Mouse (Mus musculus) left cerebral cortex, adult 8-10 months (tissue): ENCODE results near the gene Med29. TPM values are rescaled to one million over a fixed set of nuclear protein-coding genes. Genes with fewer than 3 reads are reported as not detected.

Source experiments
- DNase-seq, 2 experiments: peaks; one replicate each; pipeline ENCODE4 v3.0.0; 2022; ENCODE audit warnings: low spot score in 2 of 2
- total RNA-seq, 4 experiments: library from RNA; stranded (reverse); gene quantifications; 2 replicates each; pipeline ENCODE4 v1.2.4; 2022

Med29 gene
- total RNA-seq, 4 experiments from 2014 or later, result 13.2 to 17.4 (median 16.3) TPM

GRCm38 (mm10) chr7:28354596-28354995 is 37.9 kb downstream of the Med29 start:
- no peak for DNase-seq

DNA sequence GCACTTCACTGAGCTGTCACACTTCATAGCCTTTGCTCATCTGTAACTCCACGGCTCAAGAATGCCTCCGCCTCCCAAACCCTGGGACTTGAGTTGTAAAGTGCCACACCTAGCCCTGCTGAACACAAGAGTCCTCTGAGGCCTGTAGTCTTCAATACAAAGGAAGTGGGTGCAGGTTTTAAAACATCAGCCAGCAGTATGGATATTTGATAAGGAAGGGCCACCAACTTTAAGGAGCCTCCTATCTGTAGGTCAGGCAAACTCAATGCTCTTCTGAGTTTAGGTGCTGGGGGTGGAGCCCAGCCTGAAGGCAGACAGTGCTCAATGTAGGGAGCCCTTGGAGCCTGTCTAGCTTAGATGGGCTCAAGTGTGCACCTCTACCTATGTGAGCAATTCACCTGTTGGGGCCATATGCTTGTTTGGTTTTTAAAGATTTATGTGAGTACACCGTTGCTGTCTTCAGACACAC is 38.4 kb downstream of the Med29 start:
- no peak for DNase-seq

DNA sequence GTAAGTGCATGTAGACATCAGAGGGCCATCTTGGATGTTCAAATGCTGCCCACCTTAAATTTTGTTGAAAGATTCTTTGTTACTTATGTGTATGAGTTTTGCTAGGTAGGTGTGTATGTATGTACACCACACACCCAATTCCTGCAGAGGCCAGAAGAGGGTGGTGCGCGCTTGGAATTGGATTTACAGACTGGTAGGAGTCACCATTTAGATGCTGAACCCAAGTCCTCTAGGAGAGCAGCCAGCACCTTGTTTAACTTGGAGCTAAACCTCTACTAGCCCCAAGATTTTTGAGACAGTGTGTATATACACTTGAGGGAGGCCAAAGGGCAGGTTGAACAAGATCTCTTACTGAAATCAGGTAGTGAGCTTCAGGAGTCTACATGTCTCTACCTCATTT is 39.2 kb downstream of the Med29 start:
- DNase-seq, result no peak

DNA sequence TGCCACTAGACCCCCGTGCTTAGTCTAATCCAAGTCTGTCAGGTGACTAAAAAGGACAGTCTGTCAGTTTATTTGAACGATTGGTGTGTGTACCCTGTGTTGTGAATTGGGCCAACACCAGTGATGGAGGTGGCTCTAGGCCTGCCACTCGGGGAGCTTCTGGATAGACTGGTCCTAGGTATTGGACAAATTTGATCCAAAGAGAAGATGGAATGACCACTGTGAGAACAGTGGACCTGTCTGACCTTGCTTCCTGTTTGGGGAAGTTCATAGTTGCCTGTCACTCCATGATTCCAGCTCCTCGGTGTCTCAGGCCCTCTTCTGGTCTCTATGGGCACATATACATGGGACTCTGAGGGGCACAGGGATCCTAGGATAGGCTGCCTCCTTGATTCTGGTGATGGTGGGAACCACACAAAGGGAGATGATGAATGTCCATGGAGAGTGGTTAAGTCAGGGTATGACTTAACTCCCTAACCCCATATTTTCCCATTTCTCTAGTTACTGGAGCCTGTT is 40.8 kb downstream of the Med29 start:
- no peak for DNase-seq

- DNase-seq, result peak; percentile 93 to 96
Observed at GRCm38 (mm10) chr7:28350155-28350883, 42.2 kb downstream of the Med29 start, which contains the start of gene Rps16. TSS of gene Rps16 (plus strand) at chr7:28350652.

GRCm38 (mm10) chr7:28348601-28349000 is 43.9 kb downstream of the Med29 start:
- no peak for DNase-seq

DNA sequence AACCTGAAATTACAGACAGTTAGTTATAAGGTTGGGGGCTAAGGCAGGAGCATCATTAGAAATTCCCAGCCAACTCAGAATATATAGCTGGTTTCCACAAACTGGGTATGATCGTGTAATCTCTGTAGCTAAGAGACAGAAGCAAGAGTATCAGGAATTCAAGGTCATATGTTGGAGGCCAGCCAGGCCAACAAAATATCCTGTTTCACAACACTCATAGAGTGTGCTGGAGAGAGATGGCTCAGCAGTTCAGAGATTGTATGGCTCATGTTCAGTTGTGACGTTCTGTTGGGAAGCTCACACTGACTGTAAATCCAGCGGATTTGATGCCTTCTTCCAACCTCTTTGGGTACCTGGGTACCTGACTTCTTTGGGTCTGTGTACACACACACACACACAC is 44.8 kb downstream of the Med29 start:
- DNase-seq, result no peak

DNA sequence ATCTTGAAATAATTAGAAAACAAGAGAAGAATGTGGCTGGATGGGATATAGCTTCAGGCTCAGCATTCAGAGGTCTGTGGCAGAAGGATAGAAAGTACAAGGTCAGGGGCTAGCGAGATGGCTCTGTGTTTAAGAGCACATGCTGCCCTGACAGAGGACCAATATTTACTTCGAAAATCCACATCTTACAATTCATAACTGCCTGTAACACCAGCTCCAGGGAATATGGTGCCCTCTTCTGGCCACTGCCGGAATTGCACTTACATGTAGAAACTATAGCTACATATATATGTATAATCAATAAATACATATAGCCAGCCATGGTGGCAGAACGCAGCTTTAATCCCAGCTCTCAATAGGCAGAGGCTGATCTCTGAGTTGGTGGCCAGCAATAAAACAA is 47.9 kb downstream of the Med29 start:
- DNase-seq, result peak in 1 of 2 experiments; percentile 34

DNA sequence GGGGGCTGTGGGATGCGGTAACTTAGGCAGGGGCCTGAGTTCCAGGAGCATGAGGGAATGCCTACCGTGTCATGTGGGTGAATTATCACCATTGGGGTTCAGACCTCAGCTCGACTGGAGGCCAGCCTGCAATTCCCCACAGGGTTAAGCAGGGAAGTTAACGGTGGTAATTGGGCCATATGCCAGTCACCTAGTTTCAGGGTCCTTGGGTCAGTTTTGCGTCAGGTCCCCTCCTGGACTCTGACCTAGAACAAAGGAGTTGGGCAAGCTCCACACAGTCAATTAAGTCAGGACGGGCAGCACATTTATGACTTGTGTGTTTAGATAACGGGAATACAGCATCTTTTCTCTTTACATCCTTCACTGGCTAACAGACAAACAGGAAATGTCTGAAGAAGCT is 51.1 kb downstream of the Med29 start:
- no peak for DNase-seq

DNA sequence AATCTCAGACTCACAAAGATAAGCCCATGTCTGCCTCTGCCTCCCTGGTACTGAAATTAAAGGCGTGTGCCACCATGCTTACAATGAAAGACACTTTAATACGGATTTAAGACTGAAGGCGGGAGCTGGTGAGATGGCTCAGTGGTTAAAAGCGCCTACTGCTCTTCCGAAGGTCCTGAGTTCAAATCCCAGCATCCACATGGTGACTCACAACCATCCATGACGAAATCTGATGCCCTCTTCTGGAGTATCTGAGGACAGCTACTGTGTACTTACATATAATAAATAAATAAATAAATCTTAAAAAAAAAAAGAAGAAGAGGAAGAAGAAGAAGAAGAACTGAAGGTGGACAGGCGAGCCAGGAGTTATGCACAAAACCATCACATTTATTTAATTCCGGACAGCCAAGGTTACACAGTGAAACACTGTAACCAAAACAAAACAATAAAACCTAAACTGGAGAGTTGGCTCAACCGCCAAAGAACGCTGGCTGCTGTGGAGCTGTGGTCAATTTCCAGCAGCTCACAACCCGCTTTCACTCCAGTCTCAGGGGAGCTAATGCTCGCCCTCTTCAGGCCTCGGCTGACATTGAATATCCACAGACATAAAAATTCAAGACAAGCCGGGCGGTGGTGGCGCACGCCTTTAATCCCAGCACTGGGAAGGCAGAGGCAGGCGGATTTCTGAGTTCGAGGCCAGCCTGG is 53.1 kb downstream of the Med29 start:
- DNase-seq, result no peak

DNA sequence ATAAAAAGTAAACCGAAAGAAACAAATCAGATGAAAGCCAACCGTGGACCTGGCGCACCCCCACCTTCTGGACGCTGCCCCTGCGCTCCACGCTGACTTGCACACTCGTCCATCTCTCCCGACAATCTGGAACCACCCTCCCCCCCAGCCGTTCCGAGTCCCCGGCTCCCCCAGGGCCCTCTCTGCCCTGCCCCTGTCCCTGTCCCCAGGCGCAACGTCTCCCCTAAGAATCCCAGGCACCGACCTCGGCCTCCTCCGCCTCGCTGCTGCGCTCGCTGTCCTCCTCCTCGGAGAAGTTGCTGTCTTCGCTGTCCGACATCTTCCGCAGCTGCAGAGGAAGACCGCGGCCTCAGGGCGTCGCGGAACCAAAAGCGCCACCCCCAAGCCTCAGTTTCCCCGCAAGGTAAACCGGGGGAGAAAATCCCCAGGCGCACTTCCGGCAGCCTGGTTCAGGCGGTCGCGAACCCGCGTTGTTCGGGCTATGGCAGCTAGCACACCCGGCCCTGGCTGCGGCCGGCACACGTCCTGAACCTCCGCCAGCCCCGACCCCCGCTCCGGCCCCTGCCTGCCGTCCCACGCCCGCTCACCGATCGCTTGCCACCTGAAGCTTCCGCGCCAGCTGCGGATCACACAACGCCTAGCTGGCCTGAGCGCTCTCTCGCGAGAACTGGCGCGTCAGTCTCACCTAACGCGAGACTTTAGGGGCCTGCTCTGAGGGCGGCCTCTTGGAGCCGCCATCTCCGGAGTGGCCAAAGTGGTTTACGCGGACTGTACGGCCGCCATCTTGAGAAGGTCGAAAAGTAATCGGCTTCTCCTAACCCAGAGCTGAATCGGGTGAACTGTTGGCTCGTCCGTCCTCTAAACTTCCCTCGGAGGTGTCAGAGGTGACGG is 54.2 kb downstream of the Med29 start, which contains the start of gene Supt5:
Gene Supt5 (minus strand): TSS at position 639 of the 891 bp plus-strand sequence.
- DNase-seq, result peak; percentile 89 to 96

Other genes starting within 250 kb of the Med29 start
- 10 to 100 TPM; 47.8 to 59.8 (median 56.9) TPM for gene Fbl, start 223.0 kb downstream of the Med29 start, total RNA-seq
- gene Dyrk1b, start 213.2 kb downstream of the Med29 start, total RNA-seq, result 10 to 100 TPM; 42.5 to 45.3 (median 44.3) TPM
- 10 to 100 TPM; 56.5 to 59.8 (median 58.3) TPM for gene Eid2, start 124.8 kb downstream of the Med29 start, total RNA-seq
- gene Eid2b, start 115.0 kb downstream of the Med29 start, total RNA-seq, result 10 to 100 TPM; 30.6 to 34.2 (median 33.4) TPM
- 1 to 10 TPM in 2 of 4 experiments, under 1 TPM in 2; 0.72 to 1.9 (median 1.0) TPM for gene Selenov, start 101.5 kb downstream of the Med29 start, total RNA-seq
- gene Dll3, start 90.5 kb downstream of the Med29 start, total RNA-seq, result 1 to 10 TPM in 2 of 4 experiments, under 1 TPM in 2; 0.59 to 2.9 (median 0.95) TPM
- gene Timm50, start 80.6 kb downstream of the Med29 start, total RNA-seq, result 10 to 100 TPM; 34.8 to 39.2 (median 39.1) TPM
- 100 to 1,000 TPM; 117 to 123 (median 121) TPM for gene Supt5, start 54.0 kb downstream of the Med29 start, total RNA-seq
- 100 to 1,000 TPM; 521 to 591 (median 572) TPM for gene Rps16, start 42.1 kb downstream of the Med29 start, total RNA-seq
- 1 to 10 TPM; 6.2 to 8.4 (median 8.0) TPM for gene Plekhg2, start 20.1 kb downstream of the Med29 start, total RNA-seq
- 1 to 10 TPM; 2.1 to 6.1 (median 3.6) TPM for gene Zfp36, start 12.5 kb downstream of the Med29 start, total RNA-seq
- gene Paf1, start 243 bp upstream of the Med29 start, total RNA-seq, result 10 to 100 TPM; 51.1 to 77.7 (median 63.9) TPM
- gene Gmfg, start 44.7 kb upstream of the Med29 start, total RNA-seq, result 1 to 10 TPM in 2 of 4 experiments, under 1 TPM in 2; 0.38 to 5.7 (median 1.9) TPM
- 10 to 100 TPM; 77.6 to 83.2 (median 81.1) TPM for gene Lrfn1, start 59.3 kb upstream of the Med29 start, total RNA-seq
- not detected for gene Ifnl2, start 117.7 kb upstream of the Med29 start, total RNA-seq
- gene Ifnl3, start 130.1 kb upstream of the Med29 start, total RNA-seq, result not detected
- not detected for gene Sycn, start 148.2 kb upstream of the Med29 start, total RNA-seq
- under 1 TPM in 3 of 4 experiments, not detected in 1; 0.23 to 0.49 (median 0.39) TPM for gene Nccrp1, start 154.5 kb upstream of the Med29 start, total RNA-seq
- 10 to 100 TPM; 58.2 to 70.1 (median 61.7) TPM for gene Samd4b, start 205.4 kb upstream of the Med29 start, total RNA-seq
- 1 to 10 TPM; 8.4 to 9.0 (median 8.5) TPM for gene Pak4, start 205.5 kb upstream of the Med29 start, total RNA-seq
- gene Acp7, start 238.6 kb upstream of the Med29 start, total RNA-seq, result 1 to 10 TPM; 1.5 to 2.8 (median 2.1) TPM